Mouse (Mus musculus) left cerebral cortex, postnatal 14 days (tissue): Measurements from ENCODE around the gene Cyp2d22. TPM values are rescaled to one million over a fixed set of nuclear protein-coding genes. Genes with fewer than 3 reads are reported as not detected.
"Not testable (repeated sequence)": the region's sequence is repeated elsewhere in the genome, so short reads cannot be mapped to it uniquely, and the experiment has no call there.

Experiments
- DNase-seq, 2 experiments: peaks; one replicate each; pipeline ENCODE4 v3.0.0; 2021 to 2022; ENCODE audit warnings: low spot score in 2 of 2, mixed read lengths in 1 of 2
- intact Hi-C: fragments of 180-260 bp; cut with DNase I; formaldehyde crosslinking; loops from one replicate; pipeline ENCODE4 v1.15.1; 2025
- long read RNA-seq, 2 experiments: library from polyadenylated mRNA; stranded (forward); transcript quantifications; one replicate each; pipeline ENCODE4 v2.0.0; 2021
- total RNA-seq, 2 experiments: library from RNA; stranded (reverse); gene quantifications; 2 replicates each; pipeline ENCODE4 v1.2.3; 2021

Cyp2d22 gene
- 10 to 100 TPM; 20.9 to 21.9 TPM for total RNA-seq
- long read RNA-seq, experiment 1, partial matches to known transcripts, result 3 of 12 reads
- long read RNA-seq, experiment 1, other reads (novel, unspliced or antisense), result 9 of 12 reads
- long read RNA-seq, experiment 2, partial matches to known transcripts, result 1 of 13 reads
- long read RNA-seq, experiment 2, other reads (novel, unspliced or antisense), result 12 of 13 reads

GRCm38 (mm10) chr15:82379871-82380713, at the start of gene Cyp2d22:
TSS of gene Cyp2d22 (minus strand) at chr15:82380260.
- intact Hi-C loops, result loop anchor here (5.0 kb wide), 1 partner anchor 37 kb away; no protein-coding TSS in a partner anchor
- DNase-seq, result no peak

GRCm38 (mm10) chr15:82423471-82423870, 43.4 kb upstream of the Cyp2d22 start:
- DNase-seq, result no peak
- intact Hi-C loops, result no loop called here

DNA sequence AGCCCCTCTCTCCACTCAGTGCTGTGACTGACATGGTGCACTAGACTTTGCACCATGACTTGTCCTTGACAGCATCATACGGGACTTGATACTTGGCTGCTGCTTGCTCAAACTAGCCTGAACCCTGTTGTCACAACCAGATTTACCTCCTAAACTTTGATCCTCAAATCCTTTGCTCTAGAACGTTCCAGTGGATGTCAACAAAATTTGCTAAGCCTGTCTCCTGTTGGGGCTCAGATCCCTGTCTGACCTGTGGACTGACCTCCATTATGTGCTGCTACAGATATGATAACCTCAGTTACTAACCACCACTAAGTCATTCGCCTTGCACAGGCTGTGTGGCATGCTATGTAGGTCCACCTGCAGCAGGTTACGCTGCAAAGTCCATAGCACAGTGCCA, 42.9 kb upstream of the Cyp2d22 start:
- intact Hi-C loops, result no loop called here
- no peak for DNase-seq

DNA sequence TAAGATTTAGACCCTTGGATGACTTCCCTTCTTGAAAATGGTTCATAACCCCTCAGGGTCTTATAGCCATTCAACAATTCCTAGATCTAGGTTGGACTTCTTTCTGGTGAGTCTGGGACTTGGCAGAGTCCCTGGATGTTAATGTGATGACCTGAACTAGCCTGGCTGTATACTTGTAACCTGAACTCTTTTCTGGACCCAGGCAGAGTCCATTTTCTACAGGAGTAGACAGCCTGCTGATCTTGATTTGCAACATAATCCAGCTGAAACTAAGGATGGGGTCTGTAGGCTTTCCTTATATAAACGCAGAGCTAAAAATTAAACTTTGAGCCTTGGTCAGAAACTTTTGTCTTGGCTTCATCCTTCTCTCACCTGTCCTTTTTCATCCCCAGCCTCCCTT, 38.6 kb upstream of the Cyp2d22 start:
- intact Hi-C loops, result loop anchor here (5.0 kb wide), 2 partner anchors 41 to 151 kb away; no protein-coding TSS in a partner anchor
- DNase-seq, result no peak

GRCm38 (mm10) chr15:82416797-82417789, 37.0 kb upstream of the Cyp2d22 start:
- intact Hi-C loops, result loop anchor here (1.0 to 5.0 kb wide), 3 partner anchors 40 to 150 kb away; partner anchors contain the start of gene Ndufa6
- DNase-seq, result peak; percentile 82

DNA sequence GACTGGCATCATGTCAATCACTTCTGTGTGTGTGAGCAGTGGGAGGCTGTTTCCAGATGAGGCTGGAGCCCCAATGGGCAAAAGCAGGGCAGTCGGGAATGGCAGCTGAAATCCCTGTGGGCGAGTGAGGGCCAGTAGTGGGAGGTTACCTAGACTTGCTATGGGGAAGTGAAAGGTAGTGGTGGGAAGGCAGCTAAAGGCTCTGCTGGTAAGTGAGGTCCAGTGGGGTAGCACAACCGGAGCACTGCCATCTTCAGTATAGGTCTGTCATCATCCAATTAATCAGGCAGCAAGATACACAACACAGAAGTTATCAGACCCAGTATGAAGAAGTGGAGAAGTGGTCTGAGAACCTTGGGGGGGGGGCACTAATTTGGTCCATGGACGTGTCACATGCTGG, 27.5 kb upstream of the Cyp2d22 start:
- DNase-seq, result no peak

DNA sequence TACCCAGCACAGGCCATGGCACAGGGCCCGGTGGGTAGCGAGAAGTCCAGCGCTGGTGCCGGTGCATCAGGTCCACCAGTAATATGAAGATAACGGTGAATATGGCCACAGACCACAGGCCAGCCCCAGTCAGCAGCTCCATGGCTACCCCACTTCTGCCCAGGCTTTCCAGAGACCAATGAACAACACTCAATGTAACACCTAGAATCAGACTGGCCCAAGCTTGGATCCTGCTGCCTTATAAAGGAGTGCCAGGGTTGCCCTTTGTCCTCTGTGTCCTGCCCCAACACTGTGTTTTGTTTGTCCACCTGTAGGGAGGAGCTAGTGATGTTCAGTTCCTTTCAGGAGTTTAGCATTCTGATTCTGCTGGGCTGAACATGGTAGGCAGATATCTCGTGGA, 26.9 kb upstream of the Cyp2d22 start, which contains the start of gene Cyp2d10:
TSS of gene Cyp2d10 (minus strand) at position 215 of the 400 bp plus-strand sequence.
- no peak for DNase-seq
- intact Hi-C loops, result no loop called here

More for the DNA sequence above, 27.5 kb upstream of the Cyp2d22 start:
- intact Hi-C loops, result no loop called here

- intact Hi-C loops, result loop anchor here (5.0 kb wide), 1 partner anchor 38 kb away; no protein-coding TSS in a partner anchor
- no peak for DNase-seq
Observed at GRCm38 (mm10) chr15:82404163-82404562, 24.1 kb upstream of the Cyp2d22 start.

- DNase-seq, result no peak
- intact Hi-C loops, result loop anchor here (5.0 kb wide), 1 partner anchor 39 kb away; no protein-coding TSS in a partner anchor
Observed at GRCm38 (mm10) chr15:82403606-82404005, 23.5 kb upstream of the Cyp2d22 start.

DNA sequence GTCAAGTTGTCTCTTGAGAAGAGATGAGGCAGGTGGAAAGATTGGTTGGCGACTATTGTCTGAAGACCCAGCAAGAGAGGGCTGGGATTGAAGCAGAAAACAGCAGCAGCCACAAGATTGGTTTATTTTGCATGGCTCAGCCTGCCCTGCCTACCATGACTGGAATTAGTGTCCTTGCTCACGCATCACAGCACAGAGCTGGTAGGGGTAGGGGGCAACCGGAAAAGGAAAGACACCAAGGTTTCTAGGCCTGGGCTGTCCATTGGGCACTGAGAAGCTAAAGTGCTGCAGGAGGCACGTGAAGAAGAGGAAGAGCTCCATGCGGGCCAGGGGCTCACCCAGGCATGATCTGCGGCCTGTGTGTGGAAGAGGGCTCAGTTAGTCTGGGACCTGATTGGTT, 22.7 kb upstream of the Cyp2d22 start:
- no peak for DNase-seq
- intact Hi-C loops, result loop anchor here (5.0 kb wide), 1 partner anchor 40 kb away; no protein-coding TSS in a partner anchor

GRCm38 (mm10) chr15:82402106-82402505, 22.0 kb upstream of the Cyp2d22 start:
- DNase-seq, result no peak
- intact Hi-C loops, result loop anchor here (5.0 kb wide), 1 partner anchor 40 kb away; no protein-coding TSS in a partner anchor

- intact Hi-C loops, result loop anchor here (5.0 kb wide), 1 partner anchor 41 kb away; no protein-coding TSS in a partner anchor
- no peak for DNase-seq
Observed at GRCm38 (mm10) chr15:82401516-82401915, 21.5 kb upstream of the Cyp2d22 start.

GRCm38 (mm10) chr15:82395955-82396354, 15.9 kb upstream of the Cyp2d22 start:
- intact Hi-C loops, DNase-seq: not testable (repeated sequence)

DNA sequence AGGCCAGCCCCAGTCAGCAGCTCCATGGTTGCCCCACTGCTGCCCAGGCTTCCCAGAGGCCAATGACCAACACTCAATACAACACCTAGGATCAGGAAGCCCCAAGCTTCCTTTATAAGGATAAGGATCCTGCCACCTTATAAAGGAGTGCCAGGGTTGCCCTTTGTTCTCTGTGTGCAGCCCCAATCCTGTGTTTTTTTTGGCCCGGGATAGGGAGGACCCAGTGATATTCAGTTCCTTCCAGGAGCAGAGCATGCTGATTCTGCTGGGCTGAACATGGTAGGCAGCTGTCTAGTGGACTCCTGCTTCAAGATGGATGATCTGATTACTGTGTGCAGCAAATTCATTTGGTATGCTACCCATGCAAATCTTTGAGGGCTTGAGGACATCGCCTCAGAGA, 13.9 kb upstream of the Cyp2d22 start, which contains the start of gene Cyp2d11:
TSS of gene Cyp2d11 (minus strand) at position 101 of the 400 bp plus-strand sequence.
- DNase-seq, result not testable (repeated sequence)

GRCm38 (mm10) chr15:82389916-82390315, 9.9 kb upstream of the Cyp2d22 start:
- intact Hi-C loops, DNase-seq: not testable (repeated sequence)

More for the DNA sequence above, 13.9 kb upstream of the Cyp2d22 start, which contains the start of gene Cyp2d11:
- intact Hi-C loops, result not testable (repeated sequence)

DNA sequence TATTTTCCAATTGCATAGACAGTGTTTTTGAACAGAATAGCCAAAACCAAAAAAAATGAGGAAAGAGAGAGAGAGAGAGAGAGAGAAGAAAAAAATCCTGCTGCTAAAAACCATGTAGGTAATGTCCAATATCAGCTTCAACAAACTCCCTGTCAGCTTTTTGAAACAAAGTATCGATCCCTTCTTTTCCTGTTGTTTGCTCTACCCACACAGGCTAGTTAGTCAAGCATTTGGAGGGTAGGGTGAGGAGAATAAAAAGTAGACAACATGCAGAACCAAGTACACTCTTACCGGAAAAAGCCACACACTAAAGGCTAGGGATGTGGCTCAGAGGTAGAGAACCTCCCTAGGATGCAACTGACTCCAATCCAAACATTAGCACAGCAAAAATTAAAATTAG, 5.7 kb upstream of the Cyp2d22 start:
- DNase-seq, result no peak
- intact Hi-C loops, result no loop called here

DNA sequence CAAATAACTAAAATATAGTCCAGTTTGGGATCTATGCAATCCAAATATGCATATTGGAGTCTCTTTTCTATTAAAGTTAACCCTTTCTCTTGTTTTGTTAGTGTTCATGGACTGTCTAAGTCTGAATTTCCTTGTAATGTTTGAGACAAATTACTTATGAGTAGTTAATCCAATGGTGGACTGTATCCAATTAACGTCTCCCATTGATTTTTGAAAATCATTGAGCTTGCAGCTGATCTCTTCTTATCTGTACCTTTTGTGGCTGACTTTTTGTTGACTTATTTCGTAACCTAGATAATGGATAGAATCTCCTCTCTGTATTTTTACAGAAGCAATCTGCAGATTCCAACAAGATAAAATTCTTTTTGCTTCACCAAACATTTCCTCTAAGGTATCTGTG, 2.4 kb upstream of the Cyp2d22 start:
- DNase-seq, result no peak
- intact Hi-C loops, result no loop called here

DNA sequence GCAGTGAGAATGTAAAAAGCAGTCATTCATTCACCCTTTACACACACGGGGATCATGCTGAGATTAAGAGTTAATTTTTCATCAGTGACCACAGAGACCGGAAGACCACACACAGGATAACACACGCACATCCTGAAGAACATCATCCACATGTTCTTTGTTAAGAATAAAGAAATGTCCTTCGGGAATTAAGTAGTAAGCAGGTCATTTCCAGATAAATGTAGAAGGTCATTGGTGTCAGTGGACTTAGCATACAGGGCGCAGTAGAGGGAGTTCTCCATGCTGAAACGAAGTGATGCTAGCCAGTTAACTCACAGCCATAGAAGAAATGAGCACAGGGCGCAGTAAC, 628 bp upstream of the Cyp2d22 start:
- intact Hi-C loops, result no loop called here
- DNase-seq, result no peak

DNA sequence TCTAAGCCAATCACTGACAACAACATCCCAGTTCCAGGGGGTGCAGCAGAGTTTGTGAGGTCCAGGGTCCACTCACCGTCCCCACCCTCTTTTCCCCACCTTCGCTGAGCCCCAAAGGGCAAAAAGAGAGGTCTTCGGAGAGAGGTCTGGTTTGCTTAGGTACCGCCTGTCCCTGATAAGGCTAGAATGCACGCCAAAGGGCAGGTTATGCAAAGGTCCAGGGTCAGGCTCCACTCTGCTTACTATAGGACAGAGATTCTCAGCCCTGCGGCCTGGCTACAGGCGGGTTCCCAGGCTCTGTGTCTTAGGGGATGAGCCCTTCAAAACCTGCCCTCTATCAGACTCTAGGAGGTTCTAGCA, 569 bp downstream of the Cyp2d22 start:
- DNase-seq, result no peak
- intact Hi-C loops, result loop anchor here (5.0 kb wide), 1 partner anchor 38 kb away; no protein-coding TSS in a partner anchor
